ENCODE assay signal across 8 mouse cellular contexts in genomic region chr16:20695622-20696323, GRCm38 (mm10). TPM values are rescaled to one million over a fixed set of nuclear protein-coding genes. Genes with fewer than 3 reads are reported as not detected.
DNase-seq lines count a peak whose midpoint lies in the region; ATAC-seq and TF ChIP-seq lines count a peak whose summit lies in the region.

No protein-coding gene starts in this region.

- H3K9ac ChIP-seq in hindbrain, embryonic 13.5 days: peak overlapping the region; percentile 81
- peak overlapping the region; percentile 43 for H3K9ac ChIP-seq in lung, embryonic 14.5 days

- TF ChIP-seq CTCF in lung, embryonic 14.5 days (IDR thresholded peaks at IDR 0.05; ENCODE audit: low read depth): no peak

- WGBS in hindbrain, embryonic 13.5 days: 2% methylated on average over 46 of the region's 46 CpGs
- 3% methylated on average over 46 of the region's 46 CpGs for WGBS in lung, embryonic 14.5 days

- H3K4me1 ChIP-seq in hindbrain, embryonic 13.5 days (replicated peaks): peaks cover 54% of the 10 kb centered on the region
- H3K4me1 ChIP-seq in lung, embryonic 14.5 days (ENCODE audit: insufficient read depth): 0 out of 2 replicates have a peak, but pooled peaks cover 2% of the 10 kb centered on the region

- peaks cover 43% of the 10 kb centered on the region for H3K36me3 ChIP-seq in hindbrain, embryonic 13.5 days
- H3K36me3 ChIP-seq in lung, embryonic 14.5 days (ENCODE audit: insufficient read depth): peaks cover 21% of the 10 kb centered on the region

- no peaks in the 10 kb centered on the region for H3K9me3 ChIP-seq in hindbrain, embryonic 13.5 days
- H3K9me3 ChIP-seq in lung, embryonic 14.5 days (ENCODE audit: low read depth, low read length): no peaks in the 10 kb centered on the region

- H3K27ac ChIP-seq in hindbrain, embryonic 13.5 days: peak overlapping the region; percentile 87
- H3K27ac ChIP-seq in lung, embryonic 14.5 days (ENCODE audit: low read depth): no peak overlapping the region

- ATAC-seq in hindbrain, embryonic 13.5 days (ENCODE audit: low FRiP score): peak; percentile 72
- ATAC-seq in lung, embryonic 14.5 days (ENCODE audit: insufficient read depth): peak; percentile 38; the same call in 1 of the 2 replicates
- no peak for ATAC-seq in megakaryocyte progenitor cell, adult 5-6 weeks (replicated peaks; ENCODE audit: poor library complexity)

- no peaks in the 10 kb centered on the region for H3K27me3 ChIP-seq in hindbrain, embryonic 13.5 days
- H3K27me3 ChIP-seq in lung, embryonic 14.5 days (ENCODE audit: insufficient read depth, low read length): no peaks in the 10 kb centered on the region

- DNase-seq in adrenal gland, adult 2 months: peak; percentile 90
- DNase-seq in cerebellum, postnatal 25 days: peak; percentile 93 to 98
- DNase-seq in gastrocnemius, adult 18-20 months (ENCODE audit: low spot score): peak; percentile 84
- DNase-seq in layer of hippocampus, postnatal 10 days (ENCODE audit: low spot score in 2 of 2): peak; percentile 99
- peak; percentile 90 for DNase-seq in lung, embryonic 14.5 days
- peak; percentile 94 for DNase-seq in retina, postnatal 1 day

- peak overlapping the region; percentile 71 for H3K4me2 ChIP-seq in hindbrain, embryonic 13.5 days
- peak overlapping the region; percentile 68 for H3K4me2 ChIP-seq in lung, embryonic 14.5 days

- peak overlapping the region; percentile 46 for H3K4me3 ChIP-seq in hindbrain, embryonic 13.5 days
- peak overlapping the region; percentile 37 for H3K4me3 ChIP-seq in lung, embryonic 14.5 days (ENCODE audit: low read depth, low read length)

RNA-seq across cellular contexts. Expression of gene Fam131a, which starts 2.7 kb away (rescaled TPM):
- total RNA-seq in adrenal gland, adult 2 months (2021): 10 to 100 TPM; 10.3 to 13.3 TPM
- polyA plus RNA-seq in adrenal gland, adult 2 months (2012; rRNA removed): 24.9 and 29.4 TPM in 2 replicates
- 10 to 100 TPM; 47.5 to 59.9 TPM for total RNA-seq in gastrocnemius, adult 18-20 months (2021)
- polyA plus RNA-seq in hindbrain, embryonic 13.5 days (2015; fragmentation: Nextera tagmentation; extraction: Ambion mirVana): 32.7 and 35.1 TPM in 2 replicates
- total RNA-seq in layer of hippocampus, postnatal 10 days (2021): 100 to 1,000 TPM; 298 to 325 TPM
- 3.4 TPM in 2 replicates for polyA plus RNA-seq in lung, embryonic 14.5 days (2014; fragmentation: Nextera tagmentation; extraction: Ambion mirVana)
- total RNA-seq in megakaryocyte progenitor cell, adult 5-6 weeks (2015): not detected in 2 replicates
- 0.17 TPM in 1 of 2 replicates, not detected in the other for total RNA-seq in megakaryocyte progenitor cell, adult 5-6 weeks (2017)

RNA-seq across cellular contexts. Expression of gene Polr2h, which starts 21.7 kb away (rescaled TPM):
- 10 to 100 TPM; 31.2 to 45.2 TPM for total RNA-seq in adrenal gland, adult 2 months (2021)
- 9.3 and 9.5 TPM in 2 replicates for polyA plus RNA-seq in adrenal gland, adult 2 months (2012; rRNA removed)
- 1 to 10 TPM; 7.8 to 9.5 TPM for total RNA-seq in gastrocnemius, adult 18-20 months (2021)
- 83.5 and 93.7 TPM in 2 replicates for polyA plus RNA-seq in hindbrain, embryonic 13.5 days (2015; fragmentation: Nextera tagmentation; extraction: Ambion mirVana)
- 10 to 100 TPM; 23.2 to 27.7 TPM for total RNA-seq in layer of hippocampus, postnatal 10 days (2021)
- 101 and 114 TPM in 2 replicates for polyA plus RNA-seq in lung, embryonic 14.5 days (2014; fragmentation: Nextera tagmentation; extraction: Ambion mirVana)
- 75.3 and 99.4 TPM in 2 replicates for total RNA-seq in megakaryocyte progenitor cell, adult 5-6 weeks (2015)
- 75.1 and 78.2 TPM in 2 replicates for total RNA-seq in megakaryocyte progenitor cell, adult 5-6 weeks (2017)

RNA-seq across cellular contexts. Expression of gene Clcn2, which starts 21.8 kb away (rescaled TPM):
- total RNA-seq in adrenal gland, adult 2 months (2021): 10 to 100 TPM; 24.5 to 60.5 TPM
- polyA plus RNA-seq in adrenal gland, adult 2 months (2012; rRNA removed): 198 and 282 TPM in 2 replicates
- 1 to 10 TPM in 1 of 2 experiments, under 1 TPM in 1; 0.64 to 1.1 TPM for total RNA-seq in gastrocnemius, adult 18-20 months (2021)
- 30.2 and 31.1 TPM in 2 replicates for polyA plus RNA-seq in hindbrain, embryonic 13.5 days (2015; fragmentation: Nextera tagmentation; extraction: Ambion mirVana)
- 10 to 100 TPM; 41.4 to 50.7 TPM for total RNA-seq in layer of hippocampus, postnatal 10 days (2021)
- 7.5 and 10.1 TPM in 2 replicates for polyA plus RNA-seq in lung, embryonic 14.5 days (2014; fragmentation: Nextera tagmentation; extraction: Ambion mirVana)
- total RNA-seq in megakaryocyte progenitor cell, adult 5-6 weeks (2015): 0.34 and 1.3 TPM in 2 replicates
- 1.2 and 1.6 TPM in 2 replicates for total RNA-seq in megakaryocyte progenitor cell, adult 5-6 weeks (2017)

RNA-seq across cellular contexts. Expression of gene Eif4g1, which starts 27.7 kb away (rescaled TPM):
- 100 to 1,000 TPM; 368 to 454 TPM for total RNA-seq in adrenal gland, adult 2 months (2021)
- 486 and 565 TPM in 2 replicates for polyA plus RNA-seq in adrenal gland, adult 2 months (2012; rRNA removed)
- total RNA-seq in gastrocnemius, adult 18-20 months (2021): 100 to 1,000 TPM; 426 to 438 TPM
- 150 and 151 TPM in 2 replicates for polyA plus RNA-seq in hindbrain, embryonic 13.5 days (2015; fragmentation: Nextera tagmentation; extraction: Ambion mirVana)
- total RNA-seq in layer of hippocampus, postnatal 10 days (2021): 100 to 1,000 TPM; 349 to 379 TPM
- polyA plus RNA-seq in lung, embryonic 14.5 days (2014; fragmentation: Nextera tagmentation; extraction: Ambion mirVana): 176 and 191 TPM in 2 replicates
- total RNA-seq in megakaryocyte progenitor cell, adult 5-6 weeks (2015): 164 and 172 TPM in 2 replicates
- 305 and 366 TPM in 2 replicates for total RNA-seq in megakaryocyte progenitor cell, adult 5-6 weeks (2017)

RNA-seq across cellular contexts. Expression of gene Chrd, which starts 37.2 kb away (rescaled TPM):
- total RNA-seq in adrenal gland, adult 2 months (2021): 10 to 100 TPM in 1 of 2 experiments, 1 to 10 TPM in 1; 9.1 to 19.3 TPM
- polyA plus RNA-seq in adrenal gland, adult 2 months (2012; rRNA removed): 41.4 and 43.5 TPM in 2 replicates
- total RNA-seq in gastrocnemius, adult 18-20 months (2021): 1 to 10 TPM; 2.1 to 3.1 TPM
- 5.7 and 6.4 TPM in 2 replicates for polyA plus RNA-seq in hindbrain, embryonic 13.5 days (2015; fragmentation: Nextera tagmentation; extraction: Ambion mirVana)
- 10 to 100 TPM; 25.1 TPM for total RNA-seq in layer of hippocampus, postnatal 10 days (2021)
- polyA plus RNA-seq in lung, embryonic 14.5 days (2014; fragmentation: Nextera tagmentation; extraction: Ambion mirVana): 3.4 and 4.8 TPM in 2 replicates
- total RNA-seq in megakaryocyte progenitor cell, adult 5-6 weeks (2015): not detected in 2 replicates
- total RNA-seq in megakaryocyte progenitor cell, adult 5-6 weeks (2017): not detected in 2 replicates

Comparison
In these comparisons a context has a peak if more than half of its experiments do, and no peak if none do; other contexts are left out.
1. RNA of gene Fam131a, which starts 2.7 kb away (total RNA-seq): 298 to 325 TPM in layer of hippocampus, postnatal 10 days, 47.5 to 59.9 TPM in gastrocnemius, adult 18-20 months and 10.3 to 13.3 TPM in adrenal gland, adult 2 months; 0.17 TPM in megakaryocyte progenitor cell, adult 5-6 weeks; every median in the first group is over 4 times any median in the second.
2. RNA of gene Clcn2, which starts 21.8 kb away (total RNA-seq): 24.5 to 60.5 TPM in adrenal gland, adult 2 months and 41.4 to 50.7 TPM in layer of hippocampus, postnatal 10 days; 0.34 to 1.6 TPM in megakaryocyte progenitor cell, adult 5-6 weeks and 0.64 to 1.1 TPM in gastrocnemius, adult 18-20 months; every median in the first group is over 4 times any median in the second.
3. Peak in every context shown above with its lines, with median percentiles within 50 percentile points of each other: DNase-seq.